Mouse (Mus musculus): ENCODE measurements around the gene Ccdc36.
A peak's percentile ranks its signal among the peaks of the same experiment; 100 is the strongest.

The Ccdc36 gene

DNA sequence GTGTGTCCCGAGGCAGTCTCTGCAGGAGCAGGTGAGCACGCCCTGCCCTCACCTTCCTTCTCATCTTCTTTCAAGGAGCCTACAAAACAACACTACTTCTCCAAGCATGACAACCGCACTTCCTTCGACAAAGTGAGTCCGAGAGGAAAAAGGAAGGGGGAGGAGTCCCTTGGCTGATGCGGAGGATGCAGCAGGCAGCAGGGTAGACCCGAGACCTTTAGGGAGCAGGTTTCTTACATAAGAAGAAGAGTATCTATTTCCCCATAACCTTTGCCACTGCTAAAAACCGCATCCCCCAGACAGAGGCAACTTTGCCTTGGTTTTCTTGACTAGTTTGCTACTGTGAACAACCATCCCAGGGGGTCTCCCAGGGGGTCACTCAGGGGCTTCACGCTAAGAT is 16.8 kb upstream of the Ccdc36 start:
- no peak for DNase-seq (ENCODE audit: low spot score in 2 of 2)

DNA sequence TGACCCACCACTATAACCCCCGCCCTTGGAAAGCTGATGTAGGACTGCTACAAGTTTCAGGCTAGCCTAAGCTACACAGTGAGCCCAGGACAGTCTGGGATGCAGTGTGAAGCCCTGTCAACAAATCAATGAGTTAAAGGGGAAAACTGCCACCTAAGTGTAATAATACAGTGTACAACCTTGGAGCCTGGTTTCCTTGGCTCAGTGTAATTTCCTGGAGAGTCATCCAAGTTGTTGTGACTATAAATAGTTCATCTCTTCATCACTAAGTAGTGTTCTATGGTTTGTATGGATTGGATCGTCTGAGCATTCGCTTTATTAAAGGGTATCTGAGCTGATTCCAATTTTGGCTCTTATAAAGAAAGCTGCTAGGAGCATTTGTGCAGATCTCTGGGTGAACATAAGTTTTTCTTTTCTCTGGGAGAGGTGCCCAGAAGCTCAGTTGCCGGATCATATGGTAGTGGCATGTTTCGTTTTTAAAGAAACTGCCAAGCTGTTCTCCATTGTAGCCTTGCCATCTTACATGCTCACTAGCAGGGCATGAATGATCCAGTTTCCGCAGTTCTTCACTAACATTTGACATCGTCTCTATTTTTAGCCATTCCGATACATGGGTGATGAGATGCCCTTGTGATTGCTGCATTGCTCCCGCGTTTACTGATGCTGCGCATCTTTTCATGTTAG is 13.1 kb upstream of the Ccdc36 start:
- no peak for DNase-seq (ENCODE audit: low spot score in 2 of 2)

DNA sequence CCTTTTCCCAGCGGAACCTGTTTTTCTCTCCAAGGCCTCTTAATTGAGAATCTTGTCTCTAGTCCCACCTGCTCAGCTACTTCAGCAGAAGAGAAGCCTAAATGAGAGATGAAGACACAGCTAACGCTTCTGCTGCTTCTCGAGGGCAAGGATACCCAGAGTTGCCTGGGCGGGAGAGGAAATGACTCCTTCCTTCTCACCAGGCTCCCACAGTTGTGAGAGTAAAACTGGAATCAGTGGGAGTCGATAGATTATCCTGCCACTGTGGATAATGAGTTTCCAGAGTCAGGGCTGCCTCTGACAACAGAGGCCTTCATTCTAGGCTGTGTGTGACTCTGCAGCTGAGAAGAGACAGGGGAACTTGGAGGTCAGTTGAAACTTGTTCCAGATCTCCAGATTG is 12.2 kb upstream of the Ccdc36 start:
- DNase-seq (ENCODE audit: low spot score in 2 of 2): no peak

DNA sequence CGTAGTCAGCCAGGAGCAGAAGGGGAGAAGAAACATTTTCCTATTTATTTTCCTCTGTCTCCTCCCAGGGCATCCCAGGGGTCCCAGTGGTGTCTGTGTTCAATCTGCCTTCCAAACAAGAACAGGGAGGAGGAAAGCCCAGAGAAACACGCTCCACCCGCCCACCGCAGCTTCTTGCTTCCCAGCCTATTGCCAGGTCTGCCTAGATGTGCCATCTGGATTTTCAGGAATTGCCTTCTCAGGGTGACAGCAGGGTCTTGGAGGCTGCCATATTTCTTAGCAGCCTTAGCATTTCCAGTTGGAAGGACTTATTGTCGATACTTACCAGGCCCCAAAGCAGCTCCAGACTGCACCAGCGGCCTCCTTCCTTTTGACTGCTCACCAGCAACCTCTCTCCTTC is 10.9 kb upstream of the Ccdc36 start:
- no peak for DNase-seq (ENCODE audit: low spot score in 2 of 2)

DNA sequence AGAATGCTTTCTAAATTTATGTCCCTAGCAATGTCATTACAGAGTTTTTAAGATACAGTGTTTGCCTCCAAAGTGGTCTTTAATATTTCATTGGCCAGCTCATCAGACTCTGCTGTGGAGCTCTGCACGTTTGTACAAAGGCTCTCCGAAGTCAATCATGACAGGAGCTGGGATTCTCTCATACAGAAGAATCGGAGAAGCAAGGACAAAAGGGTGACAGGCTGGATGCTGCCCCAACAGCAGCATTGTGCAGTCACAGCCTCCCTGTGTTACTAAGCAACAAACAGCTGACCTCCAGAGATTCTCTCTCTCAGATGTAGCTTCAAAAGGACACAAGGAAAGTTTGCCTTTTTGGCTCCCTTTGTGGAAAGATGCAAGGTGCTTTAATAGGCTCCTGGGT is 7.9 kb upstream of the Ccdc36 start, which contains the start of gene BC048562:
BC048562 (plus strand) TSS at position 301 of the 400 bp plus-strand sequence.
- DNase-seq (ENCODE audit: low spot score in 2 of 2): no peak

DNA sequence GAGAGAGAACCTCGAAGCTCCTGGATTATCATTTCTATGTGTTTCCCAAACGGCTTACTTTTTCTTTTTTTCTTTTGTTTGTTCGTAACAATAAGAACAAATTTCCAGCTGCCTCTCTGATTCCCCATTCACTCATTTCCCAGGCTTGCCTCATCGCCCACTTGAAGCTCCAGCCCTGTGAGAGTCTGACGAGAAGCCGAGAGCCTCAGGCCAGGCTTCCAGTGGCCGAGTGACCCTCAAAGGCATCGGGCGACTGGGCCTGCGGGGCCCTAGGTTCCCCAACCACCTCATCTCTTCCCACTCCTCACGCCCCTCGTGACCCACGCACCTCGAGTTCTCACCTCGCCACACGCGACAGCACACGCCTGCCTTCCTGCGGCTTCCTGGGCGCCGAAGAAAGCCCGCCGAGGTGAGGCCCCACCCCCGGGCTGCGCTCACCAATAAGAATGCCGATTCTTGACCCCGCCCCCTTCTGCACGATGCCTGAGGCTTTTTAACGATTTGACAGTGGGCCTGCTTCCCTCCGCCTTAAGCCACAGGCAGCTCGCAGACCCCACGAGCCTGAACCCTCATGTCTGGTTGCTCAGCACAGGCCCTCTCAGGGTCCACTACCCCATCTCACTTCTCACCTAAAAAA is 3.3 kb upstream of the Ccdc36 start:
- no peak for DNase-seq (ENCODE audit: low spot score in 2 of 2)

DNA sequence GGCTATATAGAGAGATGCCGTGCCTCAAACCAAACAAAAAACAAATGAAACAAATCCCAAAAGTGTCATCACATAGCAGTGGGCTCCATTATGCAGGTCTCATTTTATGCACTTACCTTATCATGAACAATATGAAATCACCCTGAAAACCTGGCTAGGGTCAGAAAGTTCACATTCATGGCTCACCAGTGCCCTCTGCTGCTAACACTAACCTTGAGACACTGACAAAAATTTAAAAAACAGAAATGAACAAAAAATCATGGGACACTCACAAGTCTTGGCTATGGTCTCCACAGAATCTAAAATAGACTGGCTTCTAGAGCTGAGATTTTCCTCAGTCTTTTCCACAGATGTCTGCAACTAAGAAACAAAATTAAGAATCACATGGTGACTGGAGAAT is 16.1 kb downstream of the Ccdc36 start:
- DNase-seq (ENCODE audit: low spot score in 2 of 2): peak in 1 of 2 experiments; percentile 5

DNA sequence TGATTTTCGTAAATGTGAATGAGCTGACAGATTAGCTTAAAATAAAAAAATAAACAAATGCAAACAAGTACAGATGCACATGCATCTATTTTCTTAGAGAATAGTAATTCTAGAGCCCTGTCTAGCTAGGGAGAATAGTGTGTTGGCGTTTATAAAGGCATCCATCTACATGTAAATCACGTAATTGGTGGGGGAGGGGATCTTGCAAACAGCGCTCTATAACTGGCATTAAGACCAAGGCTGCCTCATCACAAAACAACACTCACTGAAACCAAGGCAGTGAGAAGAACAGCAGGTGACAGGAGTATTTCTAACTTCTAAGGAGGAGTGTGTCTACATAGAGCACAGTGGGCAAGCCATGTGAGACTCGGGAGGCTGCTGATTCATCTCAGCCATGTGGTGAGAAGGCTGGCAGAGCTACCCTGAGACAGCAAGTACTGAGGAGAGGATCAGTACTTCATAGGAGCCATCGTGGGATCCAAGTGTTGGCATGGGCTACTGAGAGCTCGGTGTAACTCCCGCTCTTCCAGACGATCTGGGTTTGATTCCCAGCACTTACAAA is 16.8 kb downstream of the Ccdc36 start:
- no peak for DNase-seq (ENCODE audit: low spot score in 2 of 2)

DNA sequence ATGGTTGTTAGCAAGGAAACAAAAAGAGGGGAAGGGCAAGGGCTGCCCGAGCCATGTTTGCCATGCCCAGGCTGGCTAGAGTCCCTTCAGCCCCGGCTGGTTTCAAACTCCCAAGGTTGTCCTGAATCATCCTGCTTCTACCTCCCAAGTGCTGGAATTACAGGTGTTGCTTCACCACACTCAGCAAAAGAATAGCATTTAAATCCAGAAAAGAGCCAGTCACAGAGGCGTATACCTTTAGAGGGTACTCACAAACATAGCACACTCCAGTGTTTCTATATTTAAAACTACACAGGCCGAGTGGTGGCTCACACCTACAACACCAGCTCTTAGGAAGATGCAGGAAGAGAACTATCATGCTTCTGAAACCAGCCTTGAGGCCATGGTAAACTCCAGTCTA is 18.7 kb downstream of the Ccdc36 start:
- no peak for DNase-seq (ENCODE audit: low spot score in 2 of 2)

DNA sequence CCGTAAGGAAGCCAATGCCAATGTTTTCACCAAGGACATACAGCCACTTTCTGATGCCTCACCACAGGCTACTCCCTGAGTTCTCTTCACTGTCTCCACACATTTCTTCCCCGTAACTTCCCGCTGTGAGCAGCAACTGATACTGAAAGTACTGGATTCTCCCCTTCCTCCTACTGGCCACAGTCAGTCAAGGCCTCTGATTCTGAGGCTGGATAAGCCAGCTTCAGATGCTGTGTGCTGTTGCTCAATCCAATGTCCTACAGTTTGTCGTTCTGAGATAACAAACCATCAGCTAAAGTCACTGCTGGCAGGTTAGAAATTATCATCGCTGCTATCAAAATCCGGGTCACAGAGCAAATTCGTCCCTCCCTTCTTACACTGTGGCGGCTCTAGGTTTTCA is 23.8 kb downstream of the Ccdc36 start:
- DNase-seq (ENCODE audit: low spot score in 2 of 2): no peak

DNA sequence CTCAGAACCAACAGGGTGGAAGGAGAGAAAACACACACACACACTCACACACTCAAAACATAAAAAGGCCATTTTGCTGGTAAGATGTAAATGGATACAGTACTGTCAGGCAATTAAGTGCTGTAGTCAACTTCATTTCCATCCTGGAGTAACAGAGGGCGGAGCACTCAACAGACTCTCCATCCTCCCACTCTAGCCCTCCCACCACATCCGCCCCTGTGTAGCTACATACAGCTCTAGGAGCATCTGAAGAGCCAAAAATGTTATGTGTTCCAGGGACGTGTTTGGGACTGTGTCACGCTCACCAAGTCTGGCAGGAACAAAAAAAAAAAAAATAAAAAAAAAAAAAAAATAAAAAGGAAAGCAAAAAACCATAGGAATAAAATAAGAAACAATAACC is 25.2 kb downstream of the Ccdc36 start:
- DNase-seq (ENCODE audit: low spot score in 2 of 2): no peak

DNA sequence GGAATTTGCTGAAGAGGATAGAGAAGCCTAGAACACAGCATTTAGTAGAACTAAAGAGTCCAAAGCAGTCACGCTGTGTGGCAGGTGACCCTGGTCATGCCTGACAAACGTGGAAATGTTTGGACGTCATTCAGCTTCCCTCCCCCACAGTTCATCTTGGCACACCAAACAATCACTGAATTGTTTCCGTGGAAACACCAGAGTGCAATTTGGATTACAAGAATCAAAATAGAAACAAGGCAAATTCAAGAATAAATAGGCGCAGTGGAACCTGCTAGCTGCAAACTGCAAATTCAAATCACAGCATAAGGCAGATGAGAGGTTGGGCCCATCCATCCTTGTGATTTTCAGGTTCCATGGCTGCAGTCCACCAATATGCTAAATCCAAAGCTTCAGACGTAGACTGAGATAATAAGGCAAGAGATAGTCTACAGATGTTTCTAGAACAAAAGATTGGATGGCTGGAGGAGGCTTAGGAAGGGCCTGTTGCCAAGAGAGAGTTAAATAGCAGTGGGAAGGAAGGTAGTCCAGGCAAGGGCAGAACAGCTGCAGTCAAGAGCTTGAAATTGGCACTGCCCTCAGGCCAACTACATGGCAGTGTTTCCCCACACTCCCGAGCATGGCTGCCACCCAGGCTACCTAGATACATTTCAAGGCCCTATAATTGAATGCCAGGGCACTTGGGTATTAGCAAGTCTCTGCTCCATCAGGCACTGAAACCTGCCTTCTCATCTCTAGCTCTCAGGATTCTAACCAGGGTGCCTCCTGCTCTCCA is 26.9 kb downstream of the Ccdc36 start:
- DNase-seq (ENCODE audit: low spot score in 2 of 2): peak; percentile 53 to 58

DNA sequence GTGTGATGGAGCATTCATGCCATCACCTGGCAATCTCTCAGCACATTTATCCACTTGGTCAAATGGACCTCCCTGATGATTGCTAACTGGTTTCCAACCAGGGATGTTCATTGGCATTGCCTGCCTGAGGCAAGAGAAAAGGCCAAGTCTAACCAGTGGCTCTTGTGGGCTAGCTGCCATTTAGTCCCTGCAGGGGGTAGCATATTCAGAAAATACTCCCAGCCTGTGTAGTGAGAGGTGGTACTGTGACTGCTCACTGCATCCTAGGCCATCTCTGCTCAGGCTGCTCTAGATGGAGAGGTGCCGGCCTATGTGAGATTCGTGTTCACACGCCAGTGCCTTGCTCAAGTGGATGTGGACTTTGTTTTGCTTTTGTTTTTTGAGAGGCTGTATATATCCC is 30.0 kb downstream of the Ccdc36 start:
- DNase-seq (ENCODE audit: low spot score in 2 of 2): no peak

DNA sequence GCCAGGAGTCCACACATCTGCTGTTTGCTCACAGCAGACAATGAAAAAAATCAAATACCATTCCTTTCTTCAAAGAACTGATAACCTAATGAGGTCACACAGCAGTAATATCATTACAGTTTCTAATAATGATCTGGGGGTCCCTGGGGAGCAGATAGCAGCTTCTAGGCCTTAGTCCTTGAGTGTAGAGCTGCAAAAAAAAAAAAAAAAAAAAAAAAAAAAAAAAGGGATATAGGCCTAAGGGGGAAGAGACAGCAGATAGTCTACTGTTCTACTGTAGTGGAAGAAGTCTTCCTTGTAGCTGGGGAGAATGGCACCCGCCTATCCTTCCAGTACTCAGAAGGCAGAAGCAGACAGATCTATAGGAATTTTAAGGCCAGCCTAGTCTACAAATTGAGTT is 32.9 kb downstream of the Ccdc36 start:
- DNase-seq (ENCODE audit: low spot score in 2 of 2): no peak

DNA sequence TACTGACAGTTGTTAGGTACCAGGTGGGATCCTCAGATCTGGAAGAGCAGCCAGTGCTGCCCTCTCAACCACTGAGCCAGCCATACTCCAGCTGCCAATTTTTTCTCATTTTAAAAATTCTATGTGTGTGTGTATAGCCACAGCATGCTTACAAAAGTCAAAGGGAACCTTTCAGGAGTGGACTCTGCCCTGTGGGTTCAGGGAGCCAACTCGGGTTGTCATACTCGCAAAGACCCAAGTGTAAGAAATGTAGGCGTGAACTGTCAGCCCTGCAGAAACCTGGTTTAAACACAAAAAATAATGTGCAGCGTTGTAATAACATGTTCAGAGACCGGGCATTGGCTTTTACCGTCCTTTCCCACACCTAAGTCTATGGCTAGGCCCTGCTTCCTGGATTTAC is 34.1 kb downstream of the Ccdc36 start:
- no peak for DNase-seq (ENCODE audit: low spot score in 2 of 2)

DNA sequence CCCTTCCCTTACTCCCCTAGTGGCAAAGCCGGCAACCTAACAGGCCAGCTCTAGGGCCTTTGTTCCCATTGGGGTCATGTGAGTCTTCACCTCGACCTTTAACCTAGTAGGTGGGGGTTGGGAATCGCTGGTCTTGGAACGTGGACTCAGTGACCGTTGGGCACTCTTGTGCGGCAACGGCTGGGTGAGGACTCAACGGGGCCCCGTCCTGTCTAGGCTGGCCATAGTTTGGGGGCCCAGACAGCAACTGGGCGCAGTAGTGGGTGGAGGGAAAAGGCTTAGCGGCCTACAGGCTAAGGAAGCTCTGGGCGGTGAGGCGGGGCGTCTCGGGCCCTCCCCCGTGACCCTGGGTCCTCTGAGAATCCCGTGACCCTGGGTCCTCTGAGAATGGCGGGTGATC is 35.6 kb downstream of the Ccdc36 start, which contains the start of gene 1700102P08Rik:
1700102P08Rik (plus strand) TSS at position 130 of the 400 bp plus-strand sequence.
- DNase-seq (ENCODE audit: low spot score in 2 of 2): no peak

DNA sequence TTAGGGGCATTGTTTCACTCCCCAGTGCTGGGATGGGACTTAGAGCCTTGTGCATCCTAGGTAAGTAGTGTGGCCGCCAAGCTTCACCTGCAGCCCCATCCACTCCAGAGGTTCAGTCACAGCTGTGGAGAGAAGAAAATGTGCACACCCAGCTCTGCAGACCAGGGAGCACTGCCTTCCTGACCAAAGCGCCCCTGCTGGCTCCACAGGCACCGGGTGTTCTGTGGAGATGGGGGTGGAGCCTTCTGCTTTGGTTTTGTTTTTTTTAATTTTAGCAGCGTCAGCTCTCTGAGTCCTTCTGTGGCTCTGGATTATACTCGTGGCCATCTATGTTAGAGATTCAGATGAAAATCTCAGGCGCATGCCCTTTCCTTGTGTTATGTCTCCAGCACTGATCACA is 39.1 kb downstream of the Ccdc36 start:
- DNase-seq (ENCODE audit: low spot score in 2 of 2): no peak

DNA sequence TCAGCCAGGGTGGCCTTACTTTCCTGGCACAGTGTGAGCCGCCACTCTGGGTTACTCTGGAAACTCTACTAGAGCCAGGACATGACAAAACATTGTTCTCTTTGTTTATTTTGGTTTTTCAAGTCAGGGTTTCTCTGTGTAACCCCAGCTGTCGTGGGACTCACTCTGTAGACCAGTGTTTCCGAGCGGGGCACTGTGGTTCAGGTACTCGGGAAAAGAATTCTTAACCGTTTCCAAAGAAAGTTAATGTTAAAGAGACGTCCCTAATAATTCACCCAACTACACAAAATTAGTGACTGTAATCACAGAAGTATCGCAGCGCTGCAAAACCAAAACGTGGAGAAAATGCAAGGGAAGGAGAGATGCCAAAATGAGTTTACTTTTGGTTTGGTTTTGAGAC is 39.7 kb downstream of the Ccdc36 start:
- no peak for DNase-seq (ENCODE audit: low spot score in 2 of 2)

DNA sequence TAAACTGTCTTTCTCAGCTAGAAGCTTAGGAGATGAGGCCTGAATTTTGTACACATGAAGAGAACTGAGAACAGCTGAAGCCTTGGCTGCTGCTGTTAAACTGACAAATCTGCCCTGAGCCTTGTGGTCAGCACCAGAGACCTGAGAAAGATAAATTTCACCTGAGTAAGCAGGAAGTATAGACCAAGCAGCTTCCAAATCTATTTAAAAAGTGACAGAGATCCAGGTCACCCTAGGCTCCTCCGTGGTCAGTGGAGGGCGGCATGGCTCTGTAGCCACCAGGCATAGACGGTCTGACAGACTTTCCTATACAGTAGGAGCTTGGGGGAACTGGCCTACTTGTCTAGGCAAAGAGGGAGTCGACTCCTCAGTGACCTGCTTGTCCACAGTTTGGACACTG is 41.5 kb downstream of the Ccdc36 start:
- DNase-seq (ENCODE audit: low spot score in 2 of 2): no peak

DNA sequence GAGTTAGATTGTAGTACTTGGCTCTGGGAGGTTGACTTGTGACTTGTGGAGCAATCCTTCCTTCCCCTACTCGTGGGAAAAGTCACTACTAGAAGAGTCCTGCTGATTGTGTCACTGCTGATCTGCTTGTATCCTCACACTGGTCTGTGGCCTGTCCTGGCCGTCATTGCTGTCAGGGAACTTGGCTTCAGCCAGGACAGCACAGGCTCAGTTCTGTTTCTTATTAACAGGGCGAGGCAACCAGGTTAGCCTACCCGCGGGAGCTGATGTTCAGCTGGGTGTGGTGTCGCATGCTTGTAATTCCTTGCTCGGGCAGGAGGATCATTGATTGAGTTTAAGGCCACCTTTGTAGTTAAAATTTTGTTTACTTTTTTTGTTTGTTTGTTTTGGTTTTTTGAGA is 43.3 kb downstream of the Ccdc36 start:
- DNase-seq (ENCODE audit: low spot score in 2 of 2): no peak

DNA sequence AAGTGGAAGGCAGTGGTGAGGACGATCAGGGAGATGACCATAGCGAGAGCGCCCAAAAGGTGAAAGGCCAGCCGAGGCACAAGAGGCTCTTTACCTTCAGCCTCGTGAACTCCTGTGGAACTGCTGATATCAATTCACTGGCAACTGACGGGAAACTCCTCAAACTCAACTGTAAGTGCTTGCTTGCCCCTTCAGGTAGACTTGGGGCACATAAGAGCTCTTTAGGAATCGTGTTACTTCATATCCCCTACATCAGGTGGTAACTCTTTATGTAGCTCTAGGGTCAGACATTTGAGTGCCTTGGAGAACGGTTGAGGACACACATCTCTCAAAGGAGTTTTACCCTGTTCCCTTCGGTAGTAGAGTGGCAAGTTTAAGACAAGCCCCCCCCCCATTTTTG is 46.9 kb downstream of the Ccdc36 start:
- no peak for DNase-seq (ENCODE audit: low spot score in 2 of 2)

DNA sequence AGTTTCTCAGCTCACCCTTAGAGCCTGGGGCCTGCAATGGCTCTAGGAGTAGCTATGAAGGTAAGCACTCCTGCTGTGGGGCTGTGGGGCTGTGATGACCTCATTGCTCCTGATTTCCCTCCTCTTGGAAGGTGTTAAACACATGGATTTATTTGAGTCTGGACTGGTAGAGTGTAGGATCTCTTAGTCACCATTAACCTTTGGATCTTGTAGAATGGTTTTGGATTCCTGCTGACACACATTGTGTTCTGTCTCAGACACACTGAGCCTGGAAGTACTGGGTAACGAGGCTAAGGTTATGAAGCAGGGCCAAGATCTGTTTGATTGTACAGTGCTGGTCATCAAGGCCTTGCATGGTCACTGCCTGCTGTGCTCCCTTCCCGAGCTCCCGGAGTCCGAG is 49.0 kb downstream of the Ccdc36 start:
- no peak for DNase-seq (ENCODE audit: low spot score in 2 of 2)

DNA sequence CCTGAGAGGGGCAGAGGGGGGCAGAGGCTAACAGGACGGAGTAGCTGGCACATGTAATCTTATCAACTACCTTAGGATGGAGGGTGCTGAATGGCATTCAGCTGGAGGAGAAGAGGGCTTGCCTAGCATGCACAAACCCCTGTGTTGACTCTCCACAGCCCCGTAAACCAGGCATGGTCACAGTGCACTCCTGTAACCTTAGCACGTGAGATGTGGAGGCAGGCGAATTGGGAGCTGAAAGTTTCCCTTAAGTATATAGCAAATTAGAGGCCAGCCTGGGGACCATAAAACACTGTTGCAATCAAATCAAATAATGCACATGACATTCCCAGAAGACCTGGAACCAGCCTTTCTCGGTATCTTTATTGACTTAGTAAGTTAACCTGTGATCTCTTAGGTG is 49.5 kb downstream of the Ccdc36 start:
- no peak for DNase-seq (ENCODE audit: low spot score in 2 of 2)

Data from heart, adult 9 months (tissue).